Mouse (Mus musculus) lung, embryonic 16.5 days (tissue): ENCODE results near the gene Camkmt. TPM values are rescaled to one million over a fixed set of nuclear protein-coding genes. Genes with fewer than 3 reads are reported as not detected.

Source experiments
- ATAC-seq: fragments of 200-750 bp; cut with Nextera tagmentation; 2 replicates; pipeline ENCODE4 v1.8.0; 2017; ENCODE audit warnings: low read depth, mild to moderate bottlenecking, moderate library complexity
- H3K27ac ChIP-seq: fragments of 300-500 bp; sonication (generic); 2 replicates; pipeline ENCODE4 v1.5.1; 2014; ENCODE audit warnings: mild to moderate bottlenecking, control low read depth, low read length
- H3K27me3 ChIP-seq: fragments of 300-500 bp; sonication (generic); 2 replicates; pipeline ENCODE4 v1.6.1; 2014; ENCODE audit warnings: low read depth, low read length, mixed read lengths; ENCODE audit not compliant: control insufficient read depth, insufficient read depth
- H3K36me3 ChIP-seq: fragments of 300-500 bp; sonication (generic); 2 replicates; pipeline ENCODE4 v1.6.1; 2014; ENCODE audit warnings: low read length; ENCODE audit not compliant: control insufficient read depth, insufficient read depth
- H3K4me1 ChIP-seq: fragments of 300-500 bp; sonication (generic); replicated peaks from 2 replicates; pipeline ENCODE4 v1.6.1; 2014; ENCODE audit warnings: low read length, mixed read lengths; ENCODE audit not compliant: control insufficient read depth, insufficient read depth
- H3K4me2 ChIP-seq: fragments of 300-500 bp; sonication (generic); 2 replicates; pipeline ENCODE4 v1.6.1; 2014; ENCODE audit warnings: low read depth, low read length, control low read depth
- H3K4me3 ChIP-seq: fragments of 300-500 bp; sonication (generic); 2 replicates; pipeline ENCODE4 v1.5.1; 2014; ENCODE audit warnings: mild to moderate bottlenecking, low read length, control low read depth
- H3K9ac ChIP-seq: fragments of 300-500 bp; sonication (generic); 2 replicates; pipeline ENCODE4 v1.6.1; 2014; ENCODE audit warnings: low read length, control low read depth
- H3K9me3 ChIP-seq: fragments of 300-500 bp; sonication (generic); 2 replicates; pipeline ENCODE4 v1.6.1; 2016; ENCODE audit warnings: low read length; ENCODE audit not compliant: control insufficient read depth
- WGBS: fragments of 180-500 bp; shearing (Covaris S2); extraction: QIAGEN DNeasy Blood & Tissue Kit; methylation state at CpG from one replicate; pipeline ENCODE4 v1.1.7; 2014; 5-methylcytosine and 5-hydroxymethylcytosine counted together
- polyA plus RNA-seq: library from polyadenylated mRNA; unstranded; fragments of >200 nt; fragmentation: Nextera tagmentation; extraction: Ambion mirVana; gene quantifications from 2 replicates; pipeline ENCODE4 v1.2.1, GENCODE M21; 2015

Gene Camkmt
- polyA plus RNA-seq, 1 experiment from 2014 or later = 10.9 TPM

DNA sequence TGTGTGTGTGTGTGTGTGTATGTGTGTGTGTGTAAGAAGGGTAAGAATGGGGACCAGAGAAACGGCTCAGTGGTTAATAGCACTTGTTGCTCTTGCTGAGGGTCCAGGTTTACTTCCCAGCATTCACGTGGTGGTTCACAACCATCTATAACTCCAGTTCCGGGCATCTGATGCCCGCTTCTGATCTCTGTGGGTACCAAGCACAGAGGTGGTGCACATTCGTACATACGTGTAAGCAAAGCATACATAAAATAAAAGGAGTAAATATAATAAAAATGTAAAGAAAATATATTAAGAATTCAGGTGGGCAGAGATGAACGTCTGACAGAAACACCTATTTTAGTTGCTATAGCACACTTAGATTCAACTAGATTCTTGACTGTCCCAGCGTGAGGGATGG is 260.9 kb downstream of the Camkmt start:
- ATAC-seq = no peak
- Histone ChIP-seq H3K27ac (no peak overlapping the region), H3K36me3 (no peaks in the 10 kb centered on the region), H3K9me3 (no peaks in the 10 kb centered on the region), H3K9ac (no peak overlapping the region), H3K4me2 (no peak overlapping the region), H3K27me3 (no peaks in the 10 kb centered on the region), H3K4me3 (no peak overlapping the region), H3K4me1 (no peaks in the 10 kb centered on the region)
- WGBS = 80% methylated on average over 8 of the region's 8 CpGs

DNA sequence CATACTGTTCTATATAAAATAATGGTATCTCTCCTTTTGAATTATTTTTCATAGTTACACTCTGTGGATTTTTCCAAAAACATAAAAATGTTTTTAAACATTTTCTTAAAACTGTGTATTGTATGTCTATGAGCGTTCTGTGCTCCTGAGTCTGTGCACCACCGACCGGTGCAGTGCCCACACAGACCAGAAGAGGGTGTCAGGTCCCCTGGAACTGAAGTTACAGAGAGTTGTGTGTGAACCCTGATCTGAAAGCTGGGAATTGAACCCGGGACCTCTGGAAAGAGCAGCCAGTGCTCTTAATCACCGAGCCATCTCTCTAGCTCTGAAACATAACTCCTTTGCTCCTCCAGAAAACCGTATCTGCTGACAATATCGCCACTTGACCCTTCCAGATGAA is 262.4 kb downstream of the Camkmt start:
- no peak overlapping the region for H3K4me3 ChIP-seq
- no peaks in the 10 kb centered on the region for H3K4me1 ChIP-seq
- 83% methylated on average over 7 of the region's 7 CpGs for WGBS
- no peaks in the 10 kb centered on the region for H3K36me3 ChIP-seq
- H3K27ac ChIP-seq = no peak overlapping the region
- H3K9me3 ChIP-seq = no peaks in the 10 kb centered on the region
- no peak overlapping the region for H3K4me2 ChIP-seq
- H3K9ac ChIP-seq = no peak overlapping the region
- no peaks in the 10 kb centered on the region for H3K27me3 ChIP-seq
- no peak for ATAC-seq

- Histone ChIP-seq H3K36me3 (no peaks in the 10 kb centered on the region), H3K4me3 (no peak overlapping the region), H3K9ac (no peak overlapping the region), H3K27ac (no peak overlapping the region), H3K27me3 (no peaks in the 10 kb centered on the region), H3K9me3 (no peaks in the 10 kb centered on the region), H3K4me1 (no peaks in the 10 kb centered on the region), H3K4me2 (no peak overlapping the region)
- 69% methylated on average over 6 of the region's 6 CpGs for WGBS
- ATAC-seq = no peak
These were observed 262.8 kb downstream of the Camkmt start for GRCm38 (mm10) chr17:85353191-85353590.

DNA sequence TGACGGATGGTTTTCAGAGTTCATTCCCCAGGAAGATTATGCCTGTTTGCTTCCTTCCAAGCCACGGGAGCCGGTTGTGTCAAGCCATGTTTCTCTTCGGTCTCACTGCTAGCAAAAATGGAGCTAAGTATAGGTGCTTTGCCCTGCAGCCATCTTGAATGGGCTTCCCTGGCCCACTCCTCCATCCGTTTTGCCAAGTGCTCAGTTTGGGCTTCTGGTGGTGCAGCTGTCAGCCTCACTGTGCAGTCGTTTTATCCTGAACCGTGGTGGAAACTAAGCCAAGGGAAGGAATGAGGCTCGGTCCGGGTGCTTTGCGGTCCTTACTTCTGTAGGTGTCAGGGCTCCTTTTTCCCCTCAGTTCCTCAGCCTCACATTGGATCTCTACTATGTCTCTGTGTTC is 263.3 kb downstream of the Camkmt start:
- Histone ChIP-seq H3K36me3 (no peaks in the 10 kb centered on the region), H3K9me3 (no peaks in the 10 kb centered on the region), H3K4me1 (no peaks in the 10 kb centered on the region), H3K4me2 (no peak overlapping the region), H3K9ac (no peak overlapping the region), H3K4me3 (no peak overlapping the region), H3K27me3 (no peaks in the 10 kb centered on the region), H3K27ac (no peak overlapping the region)
- ATAC-seq = no peak
- 68% methylated on average over 10 of the region's 10 CpGs for WGBS

GRCm38 (mm10) chr17:85355356-85355755 is 265.0 kb downstream of the Camkmt start:
- Histone ChIP-seq H3K9ac (no peak overlapping the region), H3K27ac (no peak overlapping the region), H3K36me3 (no peaks in the 10 kb centered on the region), H3K9me3 (no peaks in the 10 kb centered on the region), H3K4me3 (no peak overlapping the region), H3K27me3 (no peaks in the 10 kb centered on the region), H3K4me1 (no peaks in the 10 kb centered on the region), H3K4me2 (no peak overlapping the region)
- 85% methylated on average over 9 of the region's 9 CpGs for WGBS
- no peak for ATAC-seq

DNA sequence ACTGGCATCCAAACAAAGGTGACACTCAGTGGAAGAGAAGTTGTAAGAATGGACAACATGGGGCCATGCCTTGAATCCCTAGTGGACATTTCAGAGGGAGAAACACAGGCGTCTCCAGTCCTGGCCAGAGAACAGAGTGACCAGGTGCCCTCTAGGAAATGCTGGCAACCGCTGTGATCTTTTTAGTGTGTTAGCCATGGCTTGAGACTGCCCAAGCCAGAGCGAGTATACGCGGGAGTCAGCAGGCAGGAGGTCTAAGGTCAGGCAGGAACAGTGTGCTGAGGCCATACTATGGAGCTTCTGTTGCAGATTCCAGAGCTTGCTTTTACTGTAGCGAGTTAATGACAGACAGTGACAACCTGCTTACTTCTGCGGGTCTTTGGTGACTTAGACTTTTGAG is 270.7 kb downstream of the Camkmt start:
- H3K9me3 ChIP-seq = no peaks in the 10 kb centered on the region
- no peak for ATAC-seq
- H3K4me3 ChIP-seq = no peak overlapping the region
- no peaks in the 10 kb centered on the region for H3K36me3 ChIP-seq
- H3K4me2 ChIP-seq = no peak overlapping the region
- H3K27me3 ChIP-seq = no peaks in the 10 kb centered on the region
- no peak overlapping the region for H3K27ac ChIP-seq
- no peaks in the 10 kb centered on the region for H3K4me1 ChIP-seq
- WGBS = 67% methylated on average over 7 of the region's 7 CpGs
- H3K9ac ChIP-seq = no peak overlapping the region

DNA sequence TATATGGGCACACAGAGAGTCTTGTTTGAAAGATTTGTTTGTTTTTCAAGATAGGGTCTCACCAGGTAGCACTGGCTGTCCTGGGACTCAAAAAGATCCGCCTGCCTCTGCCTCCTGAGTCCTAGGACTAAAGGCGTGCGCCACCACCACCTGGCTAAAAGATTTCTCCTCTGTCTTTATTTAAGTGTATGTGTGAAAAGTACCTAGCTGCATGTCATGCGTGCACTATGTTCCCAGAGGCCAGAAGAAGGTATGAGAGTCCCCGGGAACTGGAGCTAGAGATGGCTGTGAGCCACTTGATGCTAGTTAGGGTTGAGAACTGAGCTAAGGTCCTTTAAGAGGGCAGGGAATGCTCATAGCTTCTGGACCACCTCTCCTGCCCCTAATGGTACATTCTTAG is 277.0 kb downstream of the Camkmt start:
- H3K27ac ChIP-seq = no peak overlapping the region
- no peak for ATAC-seq
- 90% methylated on average over 5 of the region's 5 CpGs for WGBS
- H3K9ac ChIP-seq = no peak overlapping the region
- no peaks in the 10 kb centered on the region for H3K4me1 ChIP-seq
- no peak overlapping the region for H3K4me3 ChIP-seq
- H3K4me2 ChIP-seq = no peak overlapping the region
- H3K9me3 ChIP-seq = no peaks in the 10 kb centered on the region
- H3K36me3 ChIP-seq = no peaks in the 10 kb centered on the region
- H3K27me3 ChIP-seq = no peaks in the 10 kb centered on the region

GRCm38 (mm10) chr17:85368776-85369175 is 278.4 kb downstream of the Camkmt start:
- H3K27me3 ChIP-seq = no peaks in the 10 kb centered on the region
- WGBS = 61% methylated on average over 8 of the region's 8 CpGs
- H3K4me2 ChIP-seq = no peak overlapping the region
- no peaks in the 10 kb centered on the region for H3K4me1 ChIP-seq
- H3K36me3 ChIP-seq = no peaks in the 10 kb centered on the region
- no peak for ATAC-seq
- H3K4me3 ChIP-seq = no peak overlapping the region
- no peak overlapping the region for H3K9ac ChIP-seq
- H3K9me3 ChIP-seq = no peaks in the 10 kb centered on the region
- H3K27ac ChIP-seq = no peak overlapping the region

GRCm38 (mm10) chr17:85372076-85372475 is 281.7 kb downstream of the Camkmt start:
- WGBS = 58% methylated on average over 13 of the region's 13 CpGs
- H3K4me3 ChIP-seq = no peak overlapping the region
- H3K27ac ChIP-seq = no peak overlapping the region
- no peaks in the 10 kb centered on the region for H3K27me3 ChIP-seq
- no peak overlapping the region for H3K9ac ChIP-seq
- H3K4me2 ChIP-seq = no peak overlapping the region
- no peak for ATAC-seq
- H3K36me3 ChIP-seq = no peaks in the 10 kb centered on the region
- no peaks in the 10 kb centered on the region for H3K9me3 ChIP-seq
- peaks cover 3% of the 10 kb centered on the region; the same call in 1 of the 2 replicates for H3K4me1 ChIP-seq

- no peaks in the 10 kb centered on the region for H3K9me3 ChIP-seq
- WGBS = 60% methylated on average over 7 of the region's 7 CpGs
- peaks cover 3% of the 10 kb centered on the region; the same call in 1 of the 2 replicates for H3K4me1 ChIP-seq
- H3K36me3 ChIP-seq = no peaks in the 10 kb centered on the region
- ATAC-seq = no peak
- no peak overlapping the region for H3K9ac ChIP-seq
- no peak overlapping the region for H3K27ac ChIP-seq
- no peak overlapping the region for H3K4me2 ChIP-seq
- H3K27me3 ChIP-seq = no peaks in the 10 kb centered on the region
- no peak overlapping the region for H3K4me3 ChIP-seq
These were observed 282.2 kb downstream of the Camkmt start for GRCm38 (mm10) chr17:85372523-85372922.
